Mouse (Mus musculus) kidney, embryonic 15.5 days (tissue): Measurements from ENCODE around the gene Qk. TPM values are rescaled to one million over a fixed set of nuclear protein-coding genes. Genes with fewer than 3 reads are reported as not detected.
A peak's percentile ranks its signal among the peaks of the same experiment; 100 is the strongest.

Experiments used
- ATAC-seq: fragments of 200-750 bp; cut with Nextera tagmentation; replicated peaks from 2 replicates; pipeline ENCODE4 v1.8.0; 2017; ENCODE audit warnings: moderate TSS enrichment; ENCODE audit not compliant: low FRiP score
- H3K27ac ChIP-seq: fragments of 300-500 bp; sonication (generic); 2 replicates; pipeline ENCODE4 v1.5.1; 2015; ENCODE audit warnings: mild to moderate bottlenecking, inconsistent platforms
- H3K27me3 ChIP-seq: fragments of 300-500 bp; sonication (generic); 2 replicates; pipeline ENCODE4 v1.6.1; 2015; ENCODE audit warnings: inconsistent platforms
- H3K36me3 ChIP-seq: fragments of 300-500 bp; sonication (generic); 2 replicates; pipeline ENCODE4 v1.6.1; 2015; ENCODE audit warnings: inconsistent platforms
- H3K4me1 ChIP-seq: fragments of 300-500 bp; sonication (generic); 2 replicates; pipeline ENCODE4 v1.6.1; 2015; ENCODE audit warnings: inconsistent platforms
- H3K4me2 ChIP-seq: fragments of 300-500 bp; sonication (generic); 2 replicates; pipeline ENCODE4 v1.6.1; 2015; ENCODE audit warnings: moderate library complexity, mild to moderate bottlenecking, inconsistent platforms
- H3K4me3 ChIP-seq: fragments of 300-500 bp; sonication (generic); replicated peaks from 2 replicates; pipeline ENCODE4 v1.5.1; 2015; ENCODE audit warnings: mild to moderate bottlenecking, inconsistent platforms
- H3K9ac ChIP-seq: fragments of 300-500 bp; sonication (generic); 2 replicates; pipeline ENCODE4 v1.6.1; 2015; ENCODE audit warnings: mild to moderate bottlenecking, inconsistent platforms
- H3K9me3 ChIP-seq: fragments of 300-500 bp; sonication (generic); replicated peaks from 2 replicates; pipeline ENCODE4 v1.6.1; 2016; ENCODE audit warnings: inconsistent platforms
- WGBS: fragments of 180-500 bp; shearing (Covaris S2); methylation state at CpG from one replicate; pipeline ENCODE4 v1.1.7; 2015; ENCODE audit warnings: mixed read lengths; 5-methylcytosine and 5-hydroxymethylcytosine counted together
- polyA plus RNA-seq: library from polyadenylated mRNA; unstranded; fragments of >200 nt; fragmentation: Nextera tagmentation; extraction: Ambion mirVana; gene quantifications from 2 replicates; pipeline ENCODE4 v1.2.1, GENCODE M21; 2015

The Qk gene
- polyA plus RNA-seq, 1 experiment from 2014 or later = 23.2 TPM

GRCm38 (mm10) chr17:10227798-10228538 is 91.7 kb downstream of the Qk start:
- H3K9ac ChIP-seq = no peak overlapping the region
- WGBS = 66% methylated on average over 3 of the region's 3 CpGs
- ATAC-seq = no peak

GRCm38 (mm10) chr17:10216164-10216563 is 103.5 kb downstream of the Qk start:
- H3K4me3 ChIP-seq = no peak overlapping the region
- no peaks in the 10 kb centered on the region for H3K27me3 ChIP-seq
- no peaks in the 10 kb centered on the region for H3K4me1 ChIP-seq
- no peak for ATAC-seq
- WGBS = 80% methylated on average over 5 of the region's 5 CpGs
- no peak overlapping the region for H3K4me2 ChIP-seq
- H3K27ac ChIP-seq = no peak overlapping the region
- no peak overlapping the region for H3K9ac ChIP-seq
- no peaks in the 10 kb centered on the region for H3K9me3 ChIP-seq
- H3K36me3 ChIP-seq = peaks cover 20% of the 10 kb centered on the region

More at GRCm38 (mm10) chr17:10227798-10228538, 91.7 kb downstream of the Qk start:
- Histone ChIP-seq H3K27ac (no peak overlapping the region), H3K4me1 (no peaks in the 10 kb centered on the region), H3K4me3 (no peak overlapping the region), H3K9me3 (no peaks in the 10 kb centered on the region), H3K36me3 (no peaks in the 10 kb centered on the region), H3K27me3 (no peaks in the 10 kb centered on the region), H3K4me2 (no peak overlapping the region)

GRCm38 (mm10) chr17:10209154-10209777 is 110.4 kb downstream of the Qk start:
- no peak for ATAC-seq
- Histone ChIP-seq H3K4me1 (no peaks in the 10 kb centered on the region), H3K27me3 (no peaks in the 10 kb centered on the region), H3K9ac (no peak overlapping the region), H3K4me3 (no peak overlapping the region), H3K27ac (no peak overlapping the region), H3K9me3 (no peaks in the 10 kb centered on the region), H3K36me3 (peaks cover 27% of the 10 kb centered on the region), H3K4me2 (no peak overlapping the region)
- 36% methylated on average over 12 of the region's 12 CpGs for WGBS

GRCm38 (mm10) chr17:10198662-10199061 is 121.0 kb downstream of the Qk start:
- Histone ChIP-seq H3K4me2 (no peak overlapping the region), H3K27ac (no peak overlapping the region), H3K27me3 (no peaks in the 10 kb centered on the region), H3K9ac (no peak overlapping the region), H3K4me3 (no peak overlapping the region), H3K9me3 (no peaks in the 10 kb centered on the region), H3K36me3 (peaks cover 17% of the 10 kb centered on the region), H3K4me1 (no peaks in the 10 kb centered on the region)
- WGBS = 91% methylated on average over 2 of the region's 2 CpGs
- no peak for ATAC-seq

- no peaks in the 10 kb centered on the region for H3K4me1 ChIP-seq
- no peaks in the 10 kb centered on the region for H3K27me3 ChIP-seq
- no peak overlapping the region for H3K27ac ChIP-seq
- ATAC-seq = no peak
- H3K36me3 ChIP-seq = peaks cover 14% of the 10 kb centered on the region
- H3K4me2 ChIP-seq = no peak overlapping the region
- WGBS = 97% methylated on average over 3 of the region's 3 CpGs
- H3K9me3 ChIP-seq = no peaks in the 10 kb centered on the region
- no peak overlapping the region for H3K4me3 ChIP-seq
- no peak overlapping the region for H3K9ac ChIP-seq
Measured at GRCm38 (mm10) chr17:10198231-10198630, 121.4 kb downstream of the Qk start.

- Histone ChIP-seq H3K9me3 (no peaks in the 10 kb centered on the region), H3K36me3 (peaks cover 14% of the 10 kb centered on the region), H3K4me1 (no peaks in the 10 kb centered on the region), H3K27ac (no peak overlapping the region), H3K4me2 (no peak overlapping the region), H3K9ac (no peak overlapping the region), H3K27me3 (no peaks in the 10 kb centered on the region), H3K4me3 (no peak overlapping the region)
- 95% methylated on average over 6 of the region's 6 CpGs for WGBS
- ATAC-seq = no peak
Measured at GRCm38 (mm10) chr17:10195703-10196102, 124.0 kb downstream of the Qk start.

GRCm38 (mm10) chr17:10190857-10191256 is 128.8 kb downstream of the Qk start:
- ATAC-seq = no peak
- Histone ChIP-seq H3K4me2 (no peak overlapping the region), H3K27me3 (no peaks in the 10 kb centered on the region), H3K36me3 (no peaks in the 10 kb centered on the region), H3K9ac (no peak overlapping the region), H3K9me3 (no peaks in the 10 kb centered on the region), H3K27ac (no peak overlapping the region), H3K4me1 (0 out of 2 replicates have a peak, but pooled peaks cover 4% of the 10 kb centered on the region), H3K4me3 (no peak overlapping the region)
- WGBS = 86% methylated on average over 1 of the region's 1 CpGs

GRCm38 (mm10) chr17:10188481-10188880 is 131.2 kb downstream of the Qk start:
- no peak overlapping the region for H3K4me3 ChIP-seq
- no peaks in the 10 kb centered on the region for H3K27me3 ChIP-seq
- 69% methylated on average over 3 of the region's 3 CpGs for WGBS
- H3K27ac ChIP-seq = no peak overlapping the region
- H3K9ac ChIP-seq = no peak overlapping the region
- H3K36me3 ChIP-seq = no peaks in the 10 kb centered on the region
- no peak overlapping the region for H3K4me2 ChIP-seq
- no peaks in the 10 kb centered on the region for H3K9me3 ChIP-seq
- 0 out of 2 replicates have a peak, but pooled peaks cover 4% of the 10 kb centered on the region for H3K4me1 ChIP-seq
- no peak for ATAC-seq

- Histone ChIP-seq H3K4me2 (no peak overlapping the region), H3K4me1 (0 out of 2 replicates have a peak, but pooled peaks cover 4% of the 10 kb centered on the region), H3K9ac (no peak overlapping the region), H3K4me3 (no peak overlapping the region), H3K36me3 (no peaks in the 10 kb centered on the region), H3K9me3 (no peaks in the 10 kb centered on the region), H3K27ac (0 out of 2 replicates have a peak overlapping the region, but pooled peaks have one; percentile 30), H3K27me3 (no peaks in the 10 kb centered on the region)
- ATAC-seq = no peak
- WGBS = 64% methylated on average over 4 of the region's 4 CpGs
Measured at GRCm38 (mm10) chr17:10187431-10188020, 132.1 kb downstream of the Qk start.

- WGBS = 80% methylated on average over 6 of the region's 6 CpGs
- H3K27ac ChIP-seq = no peak overlapping the region
- H3K4me2 ChIP-seq = no peak overlapping the region
- H3K27me3 ChIP-seq = no peaks in the 10 kb centered on the region
- H3K9me3 ChIP-seq = no peaks in the 10 kb centered on the region
- no peak overlapping the region for H3K4me3 ChIP-seq
- no peak for ATAC-seq
- 0 out of 2 replicates have a peak, but pooled peaks cover under 1% of the 10 kb centered on the region for H3K4me1 ChIP-seq
- no peaks in the 10 kb centered on the region for H3K36me3 ChIP-seq
- no peak overlapping the region for H3K9ac ChIP-seq
Measured at GRCm38 (mm10) chr17:10181761-10182160, 137.9 kb downstream of the Qk start.

GRCm38 (mm10) chr17:10177096-10177495 is 142.6 kb downstream of the Qk start:
- no peak overlapping the region for H3K4me3 ChIP-seq
- no peak overlapping the region for H3K27ac ChIP-seq
- no peaks in the 10 kb centered on the region for H3K4me1 ChIP-seq
- H3K36me3 ChIP-seq = no peaks in the 10 kb centered on the region
- WGBS = 34% methylated on average over 5 of the region's 5 CpGs
- H3K4me2 ChIP-seq = no peak overlapping the region
- H3K9me3 ChIP-seq = no peaks in the 10 kb centered on the region
- no peak overlapping the region for H3K9ac ChIP-seq
- no peak for ATAC-seq
- no peaks in the 10 kb centered on the region for H3K27me3 ChIP-seq

GRCm38 (mm10) chr17:10161258-10161657 is 158.4 kb downstream of the Qk start:
- Histone ChIP-seq H3K4me3 (no peak overlapping the region), H3K9me3 (no peaks in the 10 kb centered on the region), H3K27me3 (no peaks in the 10 kb centered on the region), H3K27ac (no peak overlapping the region), H3K9ac (no peak overlapping the region), H3K36me3 (no peaks in the 10 kb centered on the region), H3K4me1 (no peaks in the 10 kb centered on the region), H3K4me2 (no peak overlapping the region)
- 87% methylated on average over 3 of the region's 3 CpGs for WGBS
- no peak for ATAC-seq
